Mouse (Mus musculus) hindbrain, embryonic 11.5 days (tissue): ENCODE measurements around the gene Rps25. TPM values are rescaled to one million over a fixed set of nuclear protein-coding genes. Genes with fewer than 3 reads are reported as not detected.
"Not testable (repeated sequence)": the region's sequence is repeated elsewhere in the genome, so short reads cannot be mapped to it uniquely, and the experiment has no call there.

Experiments
- ATAC-seq: fragments of 200-750 bp; cut with Nextera tagmentation; 2 replicates; pipeline ENCODE4 v1.8.0; 2017; ENCODE audit warnings: mild to moderate bottlenecking, moderate TSS enrichment, moderate library complexity; ENCODE audit not compliant: low FRiP score
- DNase-seq: peaks from one replicate; pipeline ENCODE4 v3.0.0-alpha.2; 2015; ENCODE audit warnings: low spot score
- H3K27ac ChIP-seq: fragments of 300-500 bp; sonication (generic); 2 replicates; pipeline ENCODE4 v1.5.1; 2014; ENCODE audit warnings: mild to moderate bottlenecking, low read depth, low read length
- H3K27me3 ChIP-seq: fragments of 300-500 bp; sonication (generic); 2 replicates; pipeline ENCODE4 v1.6.1; 2014; ENCODE audit warnings: mild to moderate bottlenecking, low read length, moderate library complexity, mixed read lengths; ENCODE audit not compliant: control insufficient read depth, insufficient read depth
- H3K36me3 ChIP-seq: fragments of 300-500 bp; sonication (generic); 2 replicates; pipeline ENCODE4 v1.6.1; 2014; ENCODE audit warnings: mild to moderate bottlenecking, low read length, moderate library complexity, mixed read lengths; ENCODE audit not compliant: control insufficient read depth, insufficient read depth
- H3K4me1 ChIP-seq: fragments of 300-500 bp; sonication (generic); replicated peaks from 2 replicates; pipeline ENCODE4 v1.6.1; 2014; ENCODE audit warnings: low read length, mixed read lengths; ENCODE audit not compliant: control insufficient read depth, insufficient read depth
- H3K4me2 ChIP-seq: fragments of 300-500 bp; sonication (generic); replicated peaks from 2 replicates; pipeline ENCODE4 v1.6.1; 2014; ENCODE audit warnings: mild to moderate bottlenecking, low read depth, low read length
- H3K4me3 ChIP-seq: fragments of 300-500 bp; sonication (generic); 2 replicates; pipeline ENCODE4 v1.5.1; 2014; ENCODE audit warnings: low read depth, low read length
- H3K9ac ChIP-seq: fragments of 300-500 bp; sonication (generic); 2 replicates; pipeline ENCODE4 v1.6.1; 2014; ENCODE audit warnings: low read depth, low read length
- H3K9me3 ChIP-seq: fragments of 300-500 bp; sonication (generic); 2 replicates; pipeline ENCODE4 v1.6.1; 2016; ENCODE audit warnings: low read length; ENCODE audit not compliant: control insufficient read depth
- WGBS: fragments of 180-500 bp; shearing (Covaris S2); extraction: QIAGEN DNeasy Blood & Tissue Kit; methylation state at CpG from one replicate; pipeline ENCODE4 v1.1.7; 2014; 5-methylcytosine and 5-hydroxymethylcytosine counted together
- polyA plus RNA-seq: library from polyadenylated mRNA; unstranded; fragments of >200 nt; fragmentation: Nextera tagmentation; extraction: Ambion mirVana; gene quantifications from 2 replicates; pipeline ENCODE4 v1.2.1, GENCODE M21; 2014

Rps25 gene
- polyA plus RNA-seq, 1 experiment from 2014 or later: 1,535 TPM

- H3K9me3 ChIP-seq: no peaks in the 10 kb centered on the region
- H3K4me3 ChIP-seq: peak overlapping the region; percentile 79; the same call in 1 of the 2 replicates
- DNase-seq: peak; percentile 31
- WGBS: 17% methylated on average over 4 of the region's 4 CpGs
- no peaks in the 10 kb centered on the region for H3K36me3 ChIP-seq
- peak overlapping the region; percentile 95 for H3K4me2 ChIP-seq
- ATAC-seq: no peak
- H3K27ac ChIP-seq: peak overlapping the region; percentile 44; the same call in 1 of the 2 replicates
- H3K9ac ChIP-seq: peak overlapping the region; percentile 13; the same call in 1 of the 2 replicates
- no peaks in the 10 kb centered on the region for H3K27me3 ChIP-seq
- peaks cover 3% of the 10 kb centered on the region; the same call in 1 of the 2 replicates for H3K4me1 ChIP-seq
These were observed 8.9 kb upstream of the Rps25 start for GRCm38 (mm10) chr9:44398087-44398486.

GRCm38 (mm10) chr9:44398551-44398950 lies 8.4 kb upstream of the Rps25 start:
- Histone ChIP-seq H3K9ac (peak overlapping the region; percentile 13; the same call in 1 of the 2 replicates), H3K9me3 (no peaks in the 10 kb centered on the region), H3K4me1 (peaks cover 3% of the 10 kb centered on the region; the same call in 1 of the 2 replicates), H3K4me3 (peak overlapping the region; percentile 79; the same call in 1 of the 2 replicates), H3K36me3 (no peaks in the 10 kb centered on the region; the same call in 1 of the 2 replicates), H3K27me3 (no peaks in the 10 kb centered on the region), H3K4me2 (peak overlapping the region; percentile 95), H3K27ac (peak overlapping the region; percentile 44; the same call in 1 of the 2 replicates)
- ATAC-seq (no peak), DNase-seq (no peak)
- WGBS: 86% methylated on average over 9 of the region's 9 CpGs

- no peaks in the 10 kb centered on the region; the same call in 1 of the 2 replicates for H3K36me3 ChIP-seq
- peaks cover 3% of the 10 kb centered on the region; the same call in 1 of the 2 replicates for H3K4me1 ChIP-seq
- H3K4me2 ChIP-seq: no peak overlapping the region
- no peak overlapping the region for H3K4me3 ChIP-seq
- no peaks in the 10 kb centered on the region for H3K27me3 ChIP-seq
- ATAC-seq (no peak), DNase-seq (no peak)
- no peak overlapping the region for H3K27ac ChIP-seq
- H3K9me3 ChIP-seq: no peaks in the 10 kb centered on the region
- H3K9ac ChIP-seq: no peak overlapping the region
- WGBS: 88% methylated on average over 13 of the region's 13 CpGs
These were observed 7.7 kb upstream of the Rps25 start for GRCm38 (mm10) chr9:44399114-44399794.

- WGBS: 95% methylated on average over 6 of the region's 6 CpGs
- ATAC-seq: no peak
- H3K36me3 ChIP-seq: no peaks in the 10 kb centered on the region; the same call in 1 of the 2 replicates
These were observed 7.2 kb upstream of the Rps25 start for GRCm38 (mm10) chr9:44399795-44400114.

GRCm38 (mm10) chr9:44401081-44401480 lies 5.9 kb upstream of the Rps25 start:
- Histone ChIP-seq H3K36me3 (no peaks in the 10 kb centered on the region; the same call in 1 of the 2 replicates), H3K4me2 (no peak overlapping the region), H3K9ac (no peak overlapping the region), H3K9me3 (no peaks in the 10 kb centered on the region), H3K27ac (no peak overlapping the region), H3K4me1 (peaks cover 3% of the 10 kb centered on the region; the same call in 1 of the 2 replicates), H3K4me3 (no peak overlapping the region), H3K27me3 (no peaks in the 10 kb centered on the region)
- ATAC-seq: no peak
- no peak for DNase-seq
- WGBS: 90% methylated on average over 4 of the region's 4 CpGs

More at GRCm38 (mm10) chr9:44399795-44400114, 7.2 kb upstream of the Rps25 start:
- H3K4me1 ChIP-seq: peaks cover 3% of the 10 kb centered on the region; the same call in 1 of the 2 replicates
- no peaks in the 10 kb centered on the region for H3K27me3 ChIP-seq
- no peak for DNase-seq
- H3K9ac ChIP-seq: no peak overlapping the region
- H3K4me2 ChIP-seq: no peak overlapping the region
- no peak overlapping the region for H3K4me3 ChIP-seq
- H3K27ac ChIP-seq: no peak overlapping the region
- no peaks in the 10 kb centered on the region for H3K9me3 ChIP-seq

GRCm38 (mm10) chr9:44405011-44405410 lies 1.9 kb upstream of the Rps25 start:
- DNase-seq (no peak), ATAC-seq (no peak)
- no peaks in the 10 kb centered on the region for H3K9me3 ChIP-seq
- no peaks in the 10 kb centered on the region; the same call in 1 of the 2 replicates for H3K36me3 ChIP-seq
- no peak overlapping the region for H3K4me3 ChIP-seq
- H3K4me1 ChIP-seq: no peaks in the 10 kb centered on the region
- H3K4me2 ChIP-seq: no peak overlapping the region
- WGBS: 81% methylated on average over 3 of the region's 3 CpGs
- no peaks in the 10 kb centered on the region for H3K27me3 ChIP-seq
- no peak overlapping the region for H3K27ac ChIP-seq
- H3K9ac ChIP-seq: no peak overlapping the region

- peak overlapping the region; percentile 87 for H3K4me3 ChIP-seq
- ATAC-seq (no peak), DNase-seq (no peak)
- peak overlapping the region; percentile 92; the same call in 1 of the 2 replicates for H3K27ac ChIP-seq
- WGBS: 2% methylated on average over 24 of the region's 24 CpGs
- no peaks in the 10 kb centered on the region for H3K4me1 ChIP-seq
- peak overlapping the region; percentile 81 for H3K9ac ChIP-seq
- no peaks in the 10 kb centered on the region for H3K9me3 ChIP-seq
- no peaks in the 10 kb centered on the region for H3K27me3 ChIP-seq
- peaks cover 7% of the 10 kb centered on the region; the same call in 1 of the 2 replicates for H3K36me3 ChIP-seq
- peak overlapping the region; percentile 54 for H3K4me2 ChIP-seq
These were observed 786 bp downstream of the Rps25 start for GRCm38 (mm10) chr9:44407752-44408097.

GRCm38 (mm10) chr9:44408693-44409092 lies 1.8 kb downstream of the Rps25 start:
- H3K27ac ChIP-seq, H3K36me3 ChIP-seq, H3K27me3 ChIP-seq, H3K9me3 ChIP-seq, H3K9ac ChIP-seq, H3K4me1 ChIP-seq, DNase-seq, ATAC-seq: not testable (repeated sequence)
- Histone ChIP-seq H3K4me3 (peak overlapping the region; percentile 87), H3K4me2 (peak overlapping the region; percentile 54)
- WGBS: 82% methylated on average over 9 of the region's 9 CpGs
